Mouse (Mus musculus) small intestine, adult 2 months (tissue): ENCODE results near the gene Ankrd66.

ENCODE experiments used
- CTCF ChIP-seq: fragments of 200-500 bp; IDR thresholded peaks from 2 replicates; pipeline ENCODE4 v1.5.1; 2012; ENCODE audit warnings: low read depth, mild to moderate bottlenecking, control low read depth, inconsistent platforms, low read length, moderate library complexity, mixed read lengths; ENCODE audit not compliant: insufficient replicate concordance, insufficient read length; ENCODE audit errors: extremely low read depth
- POLR2A ChIP-seq: fragments of 200-500 bp; IDR thresholded peaks from 2 replicates; pipeline ENCODE4 v1.6.1; 2012; ENCODE audit warnings: low read depth, mild to moderate bottlenecking, control low read depth, inconsistent platforms, low read length, moderate library complexity

DNA sequence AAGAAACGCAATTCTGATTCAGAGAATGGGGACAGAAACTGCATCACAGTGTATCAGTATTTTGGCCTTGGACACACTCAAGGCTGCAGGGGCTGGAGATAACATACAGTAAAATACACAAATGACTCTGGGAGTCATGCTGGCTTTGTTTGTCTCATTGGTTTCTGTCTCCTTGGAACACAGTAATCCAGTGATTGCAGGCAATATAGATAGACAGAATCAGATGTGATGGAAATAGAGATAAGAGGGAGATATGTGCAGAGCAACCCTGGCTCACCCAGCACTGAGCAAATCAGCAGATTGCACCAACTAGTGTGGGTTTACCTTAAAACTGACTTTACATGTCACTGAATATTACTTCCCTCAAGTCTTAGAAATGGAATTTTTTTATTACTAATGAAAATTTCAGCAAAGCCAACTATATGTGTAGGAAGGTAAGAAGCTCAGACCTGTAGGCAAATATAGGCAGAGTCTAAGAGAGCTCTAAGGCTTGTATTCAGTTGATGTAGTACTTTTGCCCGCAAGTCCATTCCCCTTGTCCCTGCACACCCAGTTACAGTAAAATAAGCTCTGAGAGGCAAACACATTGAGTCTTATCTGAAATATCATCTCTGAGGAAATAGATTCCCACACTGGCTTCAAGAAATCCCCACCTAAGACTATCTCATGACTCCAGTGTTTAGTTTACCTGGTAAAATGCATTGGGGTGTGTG lies 54.8 kb downstream of the Ankrd66 start:
- TF ChIP-seq CTCF: no peak
- no peak for TF ChIP-seq POLR2A
